Mouse (Mus musculus) liver, embryonic 14.5 days (tissue): ENCODE data around the gene Pced1b.

ENCODE experiments used
- CTCF ChIP-seq: IDR thresholded peaks from 2 replicates; pipeline ENCODE4 v1.5.1; 2016; ENCODE audit warnings: antibody characterized with exemption, low read depth, control low read depth
- EP300 ChIP-seq: IDR thresholded peaks from 2 replicates; pipeline ENCODE4 v1.6.1; 2016; ENCODE audit warnings: antibody characterized with exemption, low read depth

DNA sequence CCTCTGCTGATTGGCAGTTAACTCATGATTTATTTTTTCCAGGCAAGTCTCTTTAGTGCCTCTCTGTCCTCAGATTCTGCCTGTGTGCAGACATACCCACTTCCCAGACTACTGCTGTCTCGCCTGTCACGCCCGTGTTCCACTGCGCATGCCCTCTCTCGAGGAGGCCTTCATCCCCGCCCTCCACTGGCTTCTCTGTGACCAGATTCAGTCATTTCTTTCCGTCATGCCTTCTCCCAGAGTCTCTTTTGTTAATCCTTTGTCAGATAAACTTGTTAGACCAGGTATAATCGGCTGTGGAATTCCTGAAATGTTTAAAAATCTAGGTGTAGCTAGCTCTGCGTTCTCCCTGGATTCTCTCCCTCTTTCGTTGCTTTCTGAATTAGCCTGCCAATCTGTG lies 23.5 kb upstream of the Pced1b start:
- TF ChIP-seq CTCF = no peak
- TF ChIP-seq EP300 = no peak
